Mouse (Mus musculus) neural tube, embryonic 12.5 days (tissue): ENCODE data around the gene Gas7. TPM values are rescaled to one million over a fixed set of nuclear protein-coding genes. Genes with fewer than 3 reads are reported as not detected.

Source experiments
- ATAC-seq: fragments of 200-750 bp; cut with Nextera tagmentation; 2 replicates; pipeline ENCODE4 v1.8.0; 2017; ENCODE audit warnings: low read depth, mild to moderate bottlenecking, moderate TSS enrichment, moderate library complexity; ENCODE audit not compliant: low FRiP score
- H3K27ac ChIP-seq: fragments of 300-500 bp; sonication (generic); 2 replicates; pipeline ENCODE4 v1.5.1; 2016
- H3K27me3 ChIP-seq: fragments of 300-500 bp; sonication (generic); replicated peaks from 2 replicates; pipeline ENCODE4 v1.6.1; 2016; ENCODE audit warnings: mild to moderate bottlenecking
- H3K36me3 ChIP-seq: fragments of 300-500 bp; sonication (generic); 2 replicates; pipeline ENCODE4 v1.6.1; 2016; ENCODE audit warnings: mild to moderate bottlenecking
- H3K4me1 ChIP-seq: fragments of 300-500 bp; sonication (generic); 2 replicates; pipeline ENCODE4 v1.6.1; 2016
- H3K4me2 ChIP-seq: fragments of 300-500 bp; sonication (generic); replicated peaks from 2 replicates; pipeline ENCODE4 v1.6.1; 2016; ENCODE audit warnings: mild to moderate bottlenecking
- H3K4me3 ChIP-seq: fragments of 300-500 bp; sonication (generic); 2 replicates; pipeline ENCODE4 v1.5.1; 2016
- H3K9ac ChIP-seq: fragments of 300-500 bp; sonication (generic); 2 replicates; pipeline ENCODE4 v1.6.1; 2016; ENCODE audit warnings: mild to moderate bottlenecking
- H3K9me3 ChIP-seq: fragments of 300-500 bp; sonication (generic); 2 replicates; pipeline ENCODE4 v1.6.1; 2016; ENCODE audit warnings: mild to moderate bottlenecking
- WGBS: fragments of 180-500 bp; shearing (Covaris S2); methylation state at CpG from one replicate; pipeline ENCODE4 v1.1.7; 2016; 5-methylcytosine and 5-hydroxymethylcytosine counted together
- polyA plus RNA-seq: library from polyadenylated mRNA; unstranded; fragments of >200 nt; fragmentation: Nextera tagmentation; extraction: Ambion mirVana; gene quantifications from 2 replicates; pipeline ENCODE4 v1.2.1, GENCODE M21; 2016

Gas7 gene
- polyA plus RNA-seq, 1 experiment from 2014 or later = 4.5 TPM

- Histone ChIP-seq H3K36me3 (no peaks in the 10 kb centered on the region), H3K27me3 (no peaks in the 10 kb centered on the region), H3K9ac (no peak overlapping the region), H3K4me3 (no peak overlapping the region), H3K4me1 (no peaks in the 10 kb centered on the region), H3K9me3 (no peaks in the 10 kb centered on the region), H3K27ac (no peak overlapping the region), H3K4me2 (no peak overlapping the region)
- ATAC-seq = no peak
- WGBS = 75% methylated on average over 7 of the region's 7 CpGs
These were observed 46.4 kb downstream of the Gas7 start for GRCm38 (mm10) chr11:67501468-67502244.

- Histone ChIP-seq H3K4me3 (no peak overlapping the region), H3K9ac (no peak overlapping the region), H3K36me3 (no peaks in the 10 kb centered on the region), H3K9me3 (no peaks in the 10 kb centered on the region), H3K27ac (no peak overlapping the region), H3K27me3 (no peaks in the 10 kb centered on the region), H3K4me2 (no peak overlapping the region), H3K4me1 (no peaks in the 10 kb centered on the region)
- no peak for ATAC-seq
- WGBS = 92% methylated on average over 1 of the region's 1 CpGs
These were observed 54.1 kb downstream of the Gas7 start for GRCm38 (mm10) chr11:67509219-67509876.

DNA sequence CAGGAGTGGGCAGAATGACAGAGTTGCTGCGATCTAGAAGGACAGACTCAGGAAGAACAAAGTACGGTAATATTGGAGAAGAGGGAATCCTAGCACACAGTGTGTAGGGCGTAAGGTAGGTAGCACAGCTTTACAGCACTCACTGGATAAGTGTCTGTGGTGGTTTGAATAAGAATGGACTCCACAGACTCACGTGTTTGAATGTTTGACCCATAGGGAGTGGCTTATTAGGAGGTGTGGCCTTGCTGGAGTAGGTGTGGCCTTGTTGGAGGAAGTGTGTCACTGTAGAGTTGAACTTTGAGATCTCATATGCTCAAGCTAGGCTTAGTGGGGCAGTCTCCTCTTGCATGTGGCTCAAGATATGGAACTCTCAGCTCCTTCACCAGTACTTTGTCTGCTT, 55.6 kb downstream of the Gas7 start:
- WGBS = 82% methylated on average over 4 of the region's 4 CpGs
- Histone ChIP-seq H3K4me3 (no peak overlapping the region), H3K4me2 (no peak overlapping the region), H3K27me3 (no peaks in the 10 kb centered on the region), H3K36me3 (no peaks in the 10 kb centered on the region), H3K9me3 (no peaks in the 10 kb centered on the region), H3K27ac (no peak overlapping the region), H3K4me1 (no peaks in the 10 kb centered on the region), H3K9ac (no peak overlapping the region)
- ATAC-seq = no peak

GRCm38 (mm10) chr11:67513001-67513400, 57.8 kb downstream of the Gas7 start:
- 89% methylated on average over 4 of the region's 4 CpGs for WGBS
- no peak overlapping the region for H3K4me2 ChIP-seq
- ATAC-seq = no peak

DNA sequence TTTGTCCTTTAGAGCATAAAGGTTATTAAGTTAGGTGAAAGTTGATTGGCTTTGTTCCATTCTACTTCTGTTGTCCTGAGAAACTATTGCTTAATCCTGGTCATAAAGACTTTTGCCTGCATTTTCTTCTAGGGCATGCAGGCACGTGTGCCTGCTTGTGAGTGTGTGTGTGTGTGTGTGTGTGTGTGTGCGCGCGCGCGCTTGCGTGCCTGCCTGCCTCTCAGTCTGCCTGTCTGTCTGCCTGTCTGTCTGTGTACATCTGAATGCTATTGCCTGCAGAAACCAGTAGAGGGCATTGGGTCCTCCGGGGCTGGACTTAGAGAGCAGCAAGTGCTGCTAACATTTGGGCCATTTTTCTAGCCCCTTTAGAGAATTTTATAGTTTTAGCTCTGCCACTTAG, 59.2 kb downstream of the Gas7 start:
- no peak overlapping the region for H3K4me2 ChIP-seq
- ATAC-seq = no peak
- WGBS = 95% methylated on average over 8 of the region's 8 CpGs
- H3K9me3 ChIP-seq = no peaks in the 10 kb centered on the region
- no peaks in the 10 kb centered on the region for H3K27me3 ChIP-seq
- no peaks in the 10 kb centered on the region for H3K4me1 ChIP-seq
- no peak overlapping the region for H3K9ac ChIP-seq
- no peak overlapping the region for H3K4me3 ChIP-seq
- H3K36me3 ChIP-seq = no peaks in the 10 kb centered on the region
- H3K27ac ChIP-seq = no peak overlapping the region

More at GRCm38 (mm10) chr11:67513001-67513400, 57.8 kb downstream of the Gas7 start:
- H3K27ac ChIP-seq = no peak overlapping the region
- no peaks in the 10 kb centered on the region for H3K4me1 ChIP-seq
- no peaks in the 10 kb centered on the region for H3K9me3 ChIP-seq
- H3K27me3 ChIP-seq = no peaks in the 10 kb centered on the region
- no peak overlapping the region for H3K4me3 ChIP-seq
- no peak overlapping the region for H3K9ac ChIP-seq
- H3K36me3 ChIP-seq = no peaks in the 10 kb centered on the region

DNA sequence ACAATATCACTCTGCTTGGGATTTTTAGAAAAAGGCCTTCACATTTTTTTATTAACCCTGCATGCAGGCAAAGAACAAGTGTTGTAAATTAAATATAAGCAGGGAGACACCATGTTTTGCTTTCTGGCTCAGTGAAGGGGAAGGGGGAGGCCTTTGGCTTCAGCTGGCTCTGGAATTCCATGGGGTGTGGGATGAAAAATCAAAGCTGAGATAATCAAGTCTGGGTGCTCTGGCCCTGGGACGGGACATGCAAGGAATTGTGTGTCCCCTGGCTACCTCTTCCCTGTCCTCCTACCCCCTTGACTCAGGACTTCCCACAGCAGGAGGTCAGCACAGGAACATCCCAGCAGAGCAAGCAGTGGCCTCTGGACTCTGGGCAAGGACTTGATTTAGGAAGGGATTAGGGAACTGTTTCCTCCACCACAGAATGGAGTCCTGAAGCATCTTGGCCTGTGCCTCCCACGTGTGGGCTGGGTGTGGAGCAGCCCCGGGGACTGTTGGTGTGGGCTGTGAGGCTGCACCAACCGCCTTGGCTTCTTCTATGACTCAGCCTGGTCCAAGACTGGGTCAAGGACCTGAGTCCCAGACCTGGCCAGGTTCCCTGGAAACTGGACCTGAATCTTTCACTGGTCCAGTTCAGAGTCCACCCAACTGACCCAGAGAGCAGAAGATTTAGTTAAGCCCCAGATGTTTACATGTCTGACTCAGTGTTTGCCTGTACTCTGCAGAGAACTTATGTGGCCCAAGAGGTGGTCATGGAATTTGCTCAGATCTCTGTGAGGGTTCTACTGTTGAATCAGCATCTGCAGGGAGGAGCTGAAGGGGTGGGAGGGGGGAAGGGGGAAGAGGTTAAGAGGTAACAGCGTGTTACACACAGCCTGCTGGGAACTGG, 60.0 kb downstream of the Gas7 start:
- WGBS = 46% methylated on average over 5 of the region's 5 CpGs
- H3K27ac ChIP-seq = no peak overlapping the region
- no peak for ATAC-seq
- no peak overlapping the region for H3K4me3 ChIP-seq
- no peaks in the 10 kb centered on the region for H3K4me1 ChIP-seq
- H3K9ac ChIP-seq = no peak overlapping the region
- H3K36me3 ChIP-seq = no peaks in the 10 kb centered on the region
- H3K4me2 ChIP-seq = no peak overlapping the region
- no peaks in the 10 kb centered on the region for H3K9me3 ChIP-seq
- no peaks in the 10 kb centered on the region for H3K27me3 ChIP-seq

GRCm38 (mm10) chr11:67515912-67516305, 60.7 kb downstream of the Gas7 start:
- Histone ChIP-seq H3K27me3 (no peaks in the 10 kb centered on the region), H3K4me3 (no peak overlapping the region), H3K9me3 (no peaks in the 10 kb centered on the region), H3K36me3 (no peaks in the 10 kb centered on the region), H3K4me2 (no peak overlapping the region), H3K9ac (no peak overlapping the region), H3K27ac (no peak overlapping the region), H3K4me1 (no peaks in the 10 kb centered on the region)
- no peak for ATAC-seq
- 81% methylated on average over 3 of the region's 3 CpGs for WGBS

DNA sequence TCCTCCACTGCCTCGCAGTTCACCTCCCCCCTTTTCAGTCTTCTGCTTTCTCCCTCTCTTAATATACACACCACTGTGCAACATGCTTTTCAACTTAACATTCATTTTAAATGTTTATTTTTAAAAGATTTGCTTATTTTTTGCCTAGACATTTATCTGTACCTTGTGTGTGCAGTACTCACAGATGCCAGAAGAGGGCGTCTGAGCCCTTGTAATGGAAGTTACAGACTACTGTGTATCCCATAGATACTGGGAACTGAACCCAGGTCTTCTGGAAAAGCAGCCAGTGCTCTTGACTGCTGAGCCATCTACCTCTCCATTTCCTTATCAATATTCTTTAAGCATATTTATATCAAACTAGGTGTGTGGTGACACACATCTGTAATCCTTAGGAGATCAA, 62.5 kb downstream of the Gas7 start:
- H3K27ac ChIP-seq = no peak overlapping the region
- no peaks in the 10 kb centered on the region for H3K9me3 ChIP-seq
- no peak for ATAC-seq
- 65% methylated on average over 2 of the region's 2 CpGs for WGBS
- H3K36me3 ChIP-seq = no peaks in the 10 kb centered on the region
- H3K27me3 ChIP-seq = no peaks in the 10 kb centered on the region
- no peak overlapping the region for H3K4me3 ChIP-seq
- H3K9ac ChIP-seq = no peak overlapping the region
- no peaks in the 10 kb centered on the region for H3K4me1 ChIP-seq
- no peak overlapping the region for H3K4me2 ChIP-seq

- ATAC-seq = no peak
- WGBS = 90% methylated on average over 8 of the region's 8 CpGs
These were observed 63.7 kb downstream of the Gas7 start for GRCm38 (mm10) chr11:67518985-67519384.

GRCm38 (mm10) chr11:67522671-67523070, 67.4 kb downstream of the Gas7 start:
- Histone ChIP-seq H3K9me3 (no peaks in the 10 kb centered on the region), H3K36me3 (no peaks in the 10 kb centered on the region), H3K27ac (no peak overlapping the region), H3K9ac (no peak overlapping the region), H3K4me3 (no peak overlapping the region), H3K4me2 (no peak overlapping the region), H3K4me1 (peaks cover 6% of the 10 kb centered on the region), H3K27me3 (no peaks in the 10 kb centered on the region)
- 96% methylated on average over 2 of the region's 2 CpGs for WGBS
- no peak for ATAC-seq

More at GRCm38 (mm10) chr11:67518985-67519384, 63.7 kb downstream of the Gas7 start:
- Histone ChIP-seq H3K4me1 (peaks cover 5% of the 10 kb centered on the region), H3K4me3 (no peak overlapping the region), H3K27ac (no peak overlapping the region), H3K27me3 (no peaks in the 10 kb centered on the region), H3K9me3 (no peaks in the 10 kb centered on the region), H3K36me3 (no peaks in the 10 kb centered on the region), H3K4me2 (no peak overlapping the region), H3K9ac (no peak overlapping the region)

GRCm38 (mm10) chr11:67523806-67524205, 68.6 kb downstream of the Gas7 start:
- H3K27ac ChIP-seq = no peak overlapping the region
- H3K4me3 ChIP-seq = no peak overlapping the region
- no peaks in the 10 kb centered on the region for H3K27me3 ChIP-seq
- H3K9ac ChIP-seq = no peak overlapping the region
- H3K9me3 ChIP-seq = no peaks in the 10 kb centered on the region
- WGBS = 16% methylated on average over 3 of the region's 3 CpGs
- peaks cover 6% of the 10 kb centered on the region for H3K4me1 ChIP-seq
- no peaks in the 10 kb centered on the region for H3K36me3 ChIP-seq
- no peak overlapping the region for H3K4me2 ChIP-seq
- ATAC-seq = no peak

DNA sequence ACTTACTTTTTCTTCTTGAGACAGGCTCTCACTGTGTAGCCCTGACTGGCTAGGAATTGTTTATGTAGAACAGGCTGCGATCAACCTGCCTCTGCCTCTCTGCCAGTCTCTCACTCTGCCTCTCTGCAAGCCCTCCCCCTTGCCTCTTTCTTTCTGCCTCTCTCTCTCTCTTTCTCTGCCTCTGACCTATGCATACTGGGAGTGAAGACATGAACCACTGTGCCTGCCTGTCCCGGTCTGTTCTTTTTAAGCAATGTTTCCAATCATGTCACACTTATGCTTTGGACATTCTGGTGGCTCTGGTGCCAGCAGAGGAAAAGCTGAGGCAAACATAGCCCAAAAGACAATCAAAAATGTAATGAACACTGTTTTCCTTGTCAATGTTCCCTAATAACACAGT, 69.5 kb downstream of the Gas7 start:
- no peak overlapping the region for H3K27ac ChIP-seq
- WGBS = 70% methylated on average over 2 of the region's 2 CpGs

More for the DNA sequence above, 69.5 kb downstream of the Gas7 start:
- no peaks in the 10 kb centered on the region for H3K9me3 ChIP-seq
- H3K4me2 ChIP-seq = no peak overlapping the region
- H3K36me3 ChIP-seq = no peaks in the 10 kb centered on the region
- H3K9ac ChIP-seq = no peak overlapping the region
- no peak overlapping the region for H3K4me3 ChIP-seq
- H3K27me3 ChIP-seq = no peaks in the 10 kb centered on the region
- H3K4me1 ChIP-seq = peaks cover 6% of the 10 kb centered on the region
- ATAC-seq = no peak
